Mouse (Mus musculus) heart, adult 9 months (tissue): ENCODE data around the gene Cfl1.
A peak's percentile ranks its signal among the peaks of the same experiment; 100 is the strongest.
"Not testable (repeated sequence)": the region's sequence is repeated elsewhere in the genome, so short reads cannot be mapped to it uniquely, and the experiment has no call there.

Experiments used
- DNase-seq, 2 experiments: peaks; one replicate each; pipeline ENCODE4 v3.0.0; 2022; ENCODE audit warnings: low spot score in 2 of 2

Gene Cfl1

DNA sequence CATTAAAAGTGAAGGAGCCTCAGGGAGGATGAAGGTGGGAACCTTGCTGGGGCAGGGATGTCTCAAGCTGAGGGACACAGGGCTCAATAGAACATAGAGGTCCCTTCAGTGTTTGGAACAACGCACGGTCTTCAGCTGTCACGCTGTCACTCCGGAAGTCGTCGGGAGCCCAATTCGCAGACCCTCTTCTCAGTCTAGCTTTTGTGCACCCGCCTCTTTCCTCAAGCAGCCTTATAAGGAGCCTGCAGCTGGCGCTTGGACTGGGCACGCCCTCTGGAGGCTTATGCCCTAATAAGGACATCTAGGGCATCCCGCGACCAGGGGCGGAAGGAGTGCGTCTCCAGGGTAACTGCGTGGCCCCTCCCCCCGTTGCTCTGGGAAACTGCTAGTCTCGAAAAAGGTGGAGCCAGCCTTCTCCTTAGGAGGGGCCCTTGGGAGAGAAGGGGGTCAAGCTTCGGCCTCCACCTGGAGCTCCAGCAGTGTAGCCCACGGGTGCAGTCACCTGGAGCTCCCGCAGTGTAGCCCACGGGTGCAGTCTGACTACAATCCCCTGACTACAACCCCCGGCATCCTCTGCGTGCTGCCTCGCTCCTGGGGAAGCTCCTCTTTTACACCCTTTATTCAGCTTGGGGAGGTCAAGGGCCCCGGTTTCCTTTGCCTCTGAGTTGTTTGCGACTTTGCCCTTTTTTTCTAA, 1.2 kb upstream of the Cfl1 start:
- peak; percentile 98 for DNase-seq

DNA sequence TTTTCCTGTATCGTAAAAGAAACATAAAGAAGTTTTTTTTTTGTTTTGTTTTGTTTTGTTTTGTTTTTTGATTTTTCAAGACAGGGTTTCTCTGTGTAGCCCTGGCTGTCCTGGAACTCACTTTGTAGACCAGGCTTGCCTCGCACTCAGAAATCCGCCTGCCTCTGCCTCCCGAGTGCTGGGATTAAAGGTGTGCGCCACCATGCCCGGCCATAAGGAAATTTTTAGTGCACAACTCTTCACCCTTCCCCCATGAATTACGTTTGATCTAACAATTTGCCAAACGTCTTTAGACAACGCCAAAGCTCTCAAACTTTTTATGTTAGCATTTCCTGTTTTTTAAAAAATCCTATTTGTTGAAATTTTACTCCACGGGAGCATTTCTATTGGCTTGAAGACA, 534 bp upstream of the Cfl1 start:
- not testable (repeated sequence) for DNase-seq

DNA sequence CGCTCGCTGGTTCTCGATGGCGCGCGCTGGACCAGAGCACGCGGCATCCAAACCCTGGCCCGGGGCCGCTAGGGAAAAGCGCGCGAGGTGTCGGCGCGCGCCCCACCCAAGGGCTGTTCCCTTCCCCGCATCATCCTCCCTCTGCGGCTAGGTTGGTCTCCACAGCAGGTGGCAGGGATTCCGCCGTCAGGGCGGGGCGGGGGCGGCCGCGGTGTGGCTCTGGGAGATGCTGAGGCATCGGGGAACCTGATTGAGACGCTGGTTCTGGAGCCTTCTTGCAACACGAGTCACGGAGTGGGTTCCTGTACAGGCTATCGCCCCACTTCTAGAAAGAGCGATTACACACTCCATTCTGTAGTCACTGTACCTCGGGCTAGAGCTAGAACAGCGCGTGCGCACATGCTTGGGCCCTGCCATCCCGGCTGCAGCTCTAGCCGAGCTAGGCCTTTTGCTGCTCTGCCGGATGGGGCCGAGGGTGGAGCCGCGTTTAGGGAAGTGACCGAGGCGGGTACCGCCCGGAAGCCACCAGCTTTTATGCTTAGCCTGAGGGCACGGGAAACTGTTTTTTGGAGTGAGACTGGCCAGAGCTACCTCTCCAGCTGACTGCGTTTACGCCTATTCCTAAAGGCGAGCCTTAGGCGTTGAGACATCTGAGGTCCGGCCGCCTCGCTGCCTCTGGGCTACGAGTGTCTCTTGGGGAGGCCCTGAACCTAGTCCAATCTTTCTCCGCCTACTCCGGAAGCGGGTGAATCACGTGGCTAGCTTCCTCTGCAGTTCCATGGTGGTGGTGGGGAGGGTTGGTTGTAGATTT, 848 bp downstream of the Cfl1 start:
- peak; percentile 92 to 93 for DNase-seq

DNA sequence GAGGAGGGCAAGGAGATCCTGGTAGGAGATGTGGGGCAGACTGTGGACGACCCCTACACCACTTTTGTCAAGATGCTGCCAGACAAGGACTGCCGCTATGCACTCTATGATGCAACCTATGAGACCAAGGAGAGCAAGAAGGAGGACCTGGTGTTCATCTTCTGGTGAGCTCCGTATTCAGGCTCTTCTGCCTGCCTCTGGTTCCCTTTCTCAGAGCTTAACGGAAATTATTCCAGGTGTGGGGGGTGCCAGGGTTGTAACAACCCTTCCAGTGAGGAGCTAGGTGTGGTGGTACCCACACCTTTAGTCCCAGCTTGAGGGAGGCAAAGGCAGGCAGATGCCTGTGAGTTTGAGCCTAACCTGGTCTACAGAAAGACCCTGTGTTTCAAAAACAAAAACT, 2.4 kb downstream of the Cfl1 start:
- no peak for DNase-seq

DNA sequence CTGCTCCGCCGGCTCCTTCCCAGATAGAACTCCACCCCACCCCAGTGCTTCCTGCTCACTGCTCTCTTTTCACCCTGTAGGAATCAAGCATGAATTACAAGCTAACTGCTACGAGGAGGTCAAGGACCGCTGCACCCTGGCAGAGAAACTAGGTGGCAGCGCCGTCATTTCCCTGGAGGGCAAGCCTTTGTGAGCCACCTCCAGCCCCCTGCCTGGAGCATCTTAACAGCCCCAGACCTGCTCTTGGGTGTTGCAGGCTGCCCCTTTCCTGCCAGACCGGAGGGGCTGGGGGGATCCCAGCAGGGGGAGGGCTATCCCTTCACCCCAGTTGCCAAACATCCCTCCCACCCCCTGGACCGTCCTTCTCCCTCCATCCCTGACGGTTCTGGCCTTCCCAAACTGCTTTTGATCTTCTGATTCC, 3.1 kb downstream of the Cfl1 start:
- DNase-seq: not testable (repeated sequence)

DNA sequence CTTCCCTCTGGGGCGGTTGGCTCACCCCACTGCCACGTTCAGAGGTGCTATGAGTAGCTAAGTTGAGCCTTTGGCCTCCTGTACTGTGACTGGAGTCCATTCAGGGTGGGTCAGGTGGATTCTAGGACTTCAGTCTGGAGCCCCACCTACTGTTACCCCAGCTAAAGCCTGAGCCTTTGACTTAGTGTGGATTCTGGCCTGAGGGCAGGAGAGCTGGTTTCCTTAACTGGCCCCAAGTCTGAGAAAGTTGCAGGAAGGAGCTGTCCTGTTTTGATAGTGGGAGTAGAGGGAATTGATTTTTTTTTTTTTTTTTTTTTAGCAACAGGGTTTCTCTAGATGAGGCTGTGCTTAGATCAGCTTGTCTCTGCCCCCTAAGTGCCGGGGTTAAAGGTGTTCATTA, 4.1 kb downstream of the Cfl1 start:
- DNase-seq: no peak

DNA sequence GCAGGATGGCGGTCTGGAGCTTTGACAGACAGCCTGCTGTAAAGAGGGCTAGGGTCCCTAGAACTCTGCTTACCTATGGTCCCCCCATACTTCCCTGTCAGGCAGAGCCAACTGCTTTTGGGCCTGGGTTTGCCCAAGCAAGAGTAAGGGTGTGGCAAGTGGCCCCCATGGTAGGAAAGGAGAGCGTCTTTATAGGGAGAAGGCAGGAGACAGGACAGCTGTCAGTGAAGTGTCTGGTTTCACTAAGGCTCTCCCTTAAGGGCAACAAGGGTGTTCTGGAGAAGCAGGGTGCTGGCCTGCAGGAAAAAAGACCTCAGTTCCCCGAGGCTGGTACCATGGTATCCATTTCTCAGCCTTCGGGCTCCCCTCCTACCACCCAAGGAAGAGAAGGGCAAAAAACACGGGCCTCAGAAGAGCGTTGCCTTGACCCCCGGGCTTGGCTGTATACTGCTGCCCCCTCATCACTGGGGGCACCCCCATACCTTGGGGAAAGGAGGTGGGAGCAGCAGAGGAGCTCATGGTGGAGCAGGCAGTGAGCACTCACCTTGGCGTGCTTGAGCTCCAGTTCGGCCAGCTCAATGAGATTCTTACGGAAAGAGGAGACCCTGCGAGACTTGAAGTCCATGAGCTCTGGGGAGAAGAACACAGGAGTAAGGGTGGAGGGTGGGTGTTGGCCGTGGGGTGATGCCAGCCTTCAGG, 5.2 kb downstream of the Cfl1 start:
- no peak for DNase-seq

DNA sequence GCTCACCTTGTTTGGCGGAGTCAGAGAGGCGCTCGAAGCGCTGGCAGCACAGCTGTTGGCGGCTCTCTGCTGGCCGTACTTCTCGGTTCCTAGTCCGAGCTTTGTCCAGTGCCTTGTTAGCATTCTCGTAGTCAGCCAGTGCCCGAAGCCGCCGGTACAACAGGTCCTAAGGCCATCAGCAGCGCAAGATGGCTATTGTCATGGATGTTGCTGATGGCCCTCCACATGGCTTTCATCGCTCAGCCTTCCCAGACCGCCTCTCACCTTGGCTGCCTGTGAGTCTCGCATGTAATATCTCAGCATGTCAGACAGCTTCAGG, 5.8 kb downstream of the Cfl1 start:
- no peak for DNase-seq

DNA sequence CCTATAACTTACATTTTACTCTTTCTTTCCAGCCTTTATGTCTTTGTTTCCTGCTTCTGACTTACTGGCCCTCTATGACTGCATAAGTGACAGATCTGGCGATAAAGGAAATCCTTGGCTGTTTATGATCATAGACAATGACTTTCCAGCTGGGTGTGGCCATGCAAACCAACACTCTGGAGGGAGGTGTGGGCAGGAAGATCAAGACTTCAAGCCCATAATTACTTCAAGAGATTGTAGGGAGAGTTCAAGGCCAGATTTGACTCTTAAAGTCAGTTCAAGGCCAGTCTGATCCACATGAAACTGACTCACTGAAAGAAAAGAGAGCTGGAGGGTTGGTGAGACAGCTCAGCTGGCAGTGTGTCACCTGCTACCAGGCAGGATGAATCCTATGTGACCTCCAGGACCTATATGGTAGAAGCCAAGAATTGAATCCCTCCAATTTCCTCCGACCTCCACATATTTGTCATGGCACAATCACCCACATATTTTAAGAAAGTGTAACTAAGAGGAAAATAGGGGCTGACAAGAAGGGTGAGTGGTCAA, 10.1 kb downstream of the Cfl1 start:
- no peak for DNase-seq

DNA sequence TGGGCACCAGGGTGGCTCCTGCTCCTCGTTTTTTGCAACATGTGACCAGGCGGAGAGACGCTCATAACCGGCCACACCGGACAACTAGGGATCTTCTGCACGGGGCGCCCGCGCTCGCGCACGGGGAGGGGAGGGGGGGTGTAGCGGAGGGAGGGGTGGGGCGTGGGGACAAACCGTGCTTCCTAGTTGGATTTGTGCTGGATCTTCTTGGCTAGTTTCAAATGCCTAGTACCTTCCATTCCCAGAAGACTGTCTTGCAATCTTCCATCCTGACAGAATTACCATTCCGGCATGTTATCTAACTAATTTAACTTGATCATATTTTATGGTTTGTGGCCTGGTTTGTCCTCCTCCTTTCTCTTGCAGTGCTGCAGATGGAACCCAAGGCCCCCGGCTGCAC, 13.4 kb downstream of the Cfl1 start, which contains the start of gene 1700020D05Rik:
1700020D05Rik (minus strand) TSS at position 101 of the 400 bp plus-strand sequence.
- DNase-seq: no peak

DNA sequence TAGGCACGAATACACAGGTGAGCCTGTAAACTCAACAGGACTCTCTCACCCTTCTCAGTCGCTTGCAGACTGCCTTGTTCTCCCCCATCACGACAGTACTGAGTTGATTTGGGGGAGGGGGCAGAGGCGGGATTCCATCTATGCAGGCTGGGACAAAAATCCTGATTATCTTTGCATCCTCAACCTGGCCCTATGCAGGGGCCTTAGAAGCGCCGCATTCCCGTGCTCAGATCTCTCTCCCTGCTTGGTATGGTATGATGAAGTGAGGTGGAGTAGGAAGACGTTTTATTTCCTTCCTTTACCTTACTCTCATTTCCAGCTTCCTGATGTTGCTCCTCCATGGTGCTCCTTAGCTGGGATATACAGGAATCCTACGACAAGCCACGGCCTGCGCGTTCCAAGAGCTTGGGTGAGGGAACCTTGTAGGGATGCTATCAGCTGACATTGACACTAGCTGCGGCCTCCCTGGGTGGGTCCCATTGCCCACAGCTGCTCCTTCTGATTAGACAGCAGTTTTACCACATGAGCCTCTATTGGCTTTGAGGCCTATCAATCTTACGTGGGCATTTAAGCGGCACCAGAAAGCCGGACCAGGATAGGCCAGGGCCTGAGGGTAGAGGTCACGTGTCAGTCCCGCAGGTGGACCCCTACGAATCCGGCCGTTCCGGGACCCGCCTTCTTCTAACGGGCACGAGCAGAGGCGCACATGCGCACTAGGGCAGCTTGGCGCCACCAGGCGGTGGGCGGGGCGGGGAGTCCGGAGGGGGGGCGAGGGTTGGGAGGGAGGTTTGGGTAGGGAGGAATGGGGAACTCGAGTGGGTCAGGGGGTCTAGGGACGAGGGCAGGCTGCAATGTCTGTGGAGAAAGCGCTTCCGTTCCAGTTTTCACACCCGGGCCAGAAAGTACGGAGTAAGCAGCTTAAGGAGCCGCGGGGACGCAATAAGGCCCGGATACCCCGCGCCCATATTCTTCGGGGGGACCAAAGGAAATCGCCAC, 20.1 kb downstream of the Cfl1 start, which contains the start of gene Snx32:
Snx32 (minus strand) TSS at position 508 of the 996 bp plus-strand sequence.
- DNase-seq: peak; percentile 99

DNA sequence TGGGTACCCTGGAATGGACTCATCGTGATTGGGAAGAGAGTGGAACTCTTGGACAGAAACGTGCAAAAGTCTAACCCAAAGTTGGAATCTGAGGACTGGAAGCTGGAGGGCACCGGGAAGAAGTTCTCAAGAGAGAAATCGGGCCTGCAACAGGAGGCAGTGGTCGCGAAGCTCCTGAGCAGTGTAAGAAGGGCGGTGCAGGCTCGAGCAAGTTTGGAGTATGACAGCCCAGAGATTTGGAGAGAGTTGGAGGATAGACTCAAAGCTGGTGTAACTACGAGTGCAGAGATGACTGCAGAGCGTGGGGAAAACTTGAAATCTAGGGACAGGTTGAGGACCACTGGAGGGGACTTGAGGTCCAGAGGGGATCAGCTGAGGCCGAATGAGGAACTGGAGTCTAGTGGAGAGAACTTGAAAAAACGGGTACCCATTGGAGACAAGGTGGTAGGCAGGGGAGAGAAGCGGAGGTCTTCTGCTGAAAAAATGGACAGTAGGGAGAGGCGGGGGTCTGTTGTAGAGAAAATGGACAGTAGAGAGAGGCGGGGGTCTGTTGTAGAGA, 20.9 kb downstream of the Cfl1 start:
- peak in 1 of 2 experiments; percentile 15 for DNase-seq

DNA sequence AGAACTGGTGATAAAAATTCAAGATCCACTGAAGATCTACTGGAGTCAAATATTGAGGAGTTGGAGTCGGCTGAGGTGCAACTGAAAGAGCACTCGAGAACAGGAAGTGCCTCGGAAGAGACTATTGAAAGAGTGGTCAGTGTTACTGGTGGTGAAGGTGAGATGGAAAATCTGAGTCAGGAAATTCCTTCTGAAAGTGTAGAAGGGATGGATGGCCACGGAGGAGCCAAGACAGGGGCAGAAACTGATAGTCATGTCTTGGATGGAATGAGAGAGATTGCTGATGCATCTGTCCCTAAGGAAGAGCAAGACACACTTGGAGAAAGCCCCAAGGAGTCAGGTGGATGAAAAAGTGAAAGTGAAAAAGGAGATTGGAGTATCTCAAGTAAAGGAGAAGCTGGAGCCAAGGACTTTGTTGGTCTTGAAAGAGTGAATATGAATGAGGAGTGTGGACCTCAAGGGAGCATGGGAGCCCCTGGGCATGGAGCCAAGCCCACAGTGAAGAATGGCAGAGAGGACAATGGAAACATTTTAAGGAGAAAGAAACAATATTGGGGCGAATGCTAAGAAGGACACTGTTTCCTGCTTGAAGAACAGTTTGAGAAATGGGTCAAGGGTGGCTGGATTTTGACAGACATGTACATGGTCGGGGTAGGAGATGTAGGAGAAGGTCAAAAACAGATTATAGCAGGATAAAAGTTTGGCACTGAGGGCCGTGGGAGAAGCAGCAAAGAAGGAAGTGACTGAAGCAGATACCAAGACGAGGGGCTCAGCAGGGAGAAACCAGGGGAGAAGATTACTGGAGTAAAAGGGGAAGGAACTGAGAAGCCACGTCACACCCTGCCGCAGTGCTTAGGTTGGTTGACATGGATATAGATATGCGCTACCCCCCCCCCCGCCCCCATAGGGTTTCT, 22.1 kb downstream of the Cfl1 start:
- no peak for DNase-seq

DNA sequence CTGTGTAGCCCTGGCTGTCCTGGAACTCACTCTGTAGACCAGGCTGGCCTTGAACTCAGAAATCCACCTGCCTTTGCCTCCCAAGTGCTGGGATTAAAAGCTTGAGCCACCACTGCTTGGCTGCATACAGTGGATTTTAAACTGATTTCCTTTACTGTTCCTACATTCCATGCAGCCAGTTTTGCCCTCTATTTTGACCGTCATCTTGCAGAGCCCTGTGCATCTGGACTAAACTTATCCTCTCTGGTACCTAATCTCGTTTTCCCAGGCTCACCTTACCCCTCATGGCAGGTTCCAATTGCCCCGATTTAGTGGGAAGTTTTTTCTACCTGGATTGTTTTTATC, 22.7 kb downstream of the Cfl1 start:
- DNase-seq: no peak

DNA sequence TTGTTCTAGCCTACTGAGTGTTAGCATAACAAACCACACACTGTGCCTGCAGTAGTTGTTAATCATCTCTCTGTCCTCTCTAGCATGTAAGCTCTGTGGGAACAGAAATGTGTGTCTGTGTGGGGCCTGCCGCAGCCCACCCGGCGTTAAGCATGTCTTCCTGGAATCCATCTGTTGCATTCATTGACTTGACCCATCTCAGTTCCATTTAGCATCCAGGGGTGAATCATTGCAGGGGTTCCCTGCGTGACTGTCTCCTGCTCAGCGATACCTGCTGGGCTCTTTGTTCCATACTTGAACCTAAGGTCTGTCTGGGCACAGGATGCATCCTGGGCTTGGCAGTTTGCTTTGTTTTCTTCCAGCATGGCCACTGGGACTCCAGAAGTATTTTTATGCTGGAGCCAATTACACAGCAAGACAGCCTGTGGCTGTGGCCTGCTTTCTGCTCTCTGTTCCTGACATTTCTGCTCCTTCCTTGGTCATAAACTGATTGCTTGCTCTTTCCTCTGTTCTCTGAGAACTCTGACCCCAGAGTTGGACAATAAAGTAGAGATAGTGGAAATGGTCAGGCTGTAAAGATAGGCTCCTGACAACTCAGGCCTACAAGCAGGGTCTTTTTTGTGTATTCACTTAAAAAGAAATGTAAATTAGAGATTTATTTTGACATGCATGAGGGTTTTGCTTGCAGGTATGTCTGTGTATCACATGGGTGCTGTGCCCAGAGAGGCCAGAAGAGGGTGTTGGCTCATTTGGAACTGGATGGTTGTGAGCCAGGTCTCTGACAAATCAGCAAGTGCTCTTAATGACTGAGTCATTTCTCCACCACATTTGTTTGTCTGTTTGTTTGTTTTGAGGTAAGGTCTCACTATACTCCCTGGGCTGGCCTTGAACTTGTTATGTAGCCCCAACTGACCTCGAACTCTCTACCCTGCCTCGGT, 25.9 kb downstream of the Cfl1 start:
- DNase-seq: no peak

DNA sequence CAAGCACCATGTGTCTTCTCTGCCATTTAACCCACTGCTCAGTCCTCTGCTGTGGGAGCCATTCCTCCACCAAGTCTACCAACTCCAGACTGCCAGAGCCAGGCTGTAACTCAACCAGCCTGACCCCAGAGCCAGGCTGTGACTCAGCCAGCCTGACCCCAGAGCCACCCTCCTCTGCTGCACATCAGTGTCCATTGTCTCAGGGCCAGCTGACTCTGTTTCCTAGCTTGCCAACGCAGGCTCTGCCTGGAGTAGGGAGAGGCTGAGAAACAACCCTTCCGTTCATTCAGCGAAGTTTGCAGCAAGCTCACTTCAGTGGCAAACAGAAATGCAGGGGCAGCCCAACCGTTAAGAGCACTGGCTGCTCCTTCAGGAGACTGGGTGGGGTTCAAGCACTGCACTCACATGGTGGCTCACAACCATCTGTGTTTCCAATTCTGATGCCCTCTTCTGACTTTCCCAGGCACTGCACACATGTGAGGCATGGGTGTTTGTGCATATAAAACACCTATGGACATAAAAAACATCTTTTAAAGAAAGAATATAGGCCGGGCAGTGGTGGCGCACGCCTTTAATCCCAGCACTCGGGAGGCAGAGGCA, 26.8 kb downstream of the Cfl1 start:
- DNase-seq: no peak

DNA sequence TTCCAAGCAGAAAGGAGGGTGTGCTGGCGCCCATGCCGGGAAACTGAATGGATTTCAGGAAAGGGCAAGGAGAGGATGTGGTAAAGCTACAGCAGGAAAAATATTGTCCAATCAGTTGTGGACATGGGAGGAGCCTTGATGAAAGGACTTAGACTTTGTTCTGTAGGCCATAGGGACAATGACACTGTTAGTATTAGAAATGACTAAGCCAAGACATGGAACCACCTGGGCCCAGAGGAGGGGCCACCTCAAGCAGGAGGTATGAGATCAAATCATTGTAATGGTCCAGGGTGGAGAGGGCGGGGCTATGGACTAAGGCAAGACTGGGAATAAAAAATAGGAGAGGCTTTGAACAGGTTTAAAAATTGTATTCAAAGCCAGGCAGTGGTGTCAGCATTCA, 28.5 kb downstream of the Cfl1 start:
- DNase-seq: no peak

DNA sequence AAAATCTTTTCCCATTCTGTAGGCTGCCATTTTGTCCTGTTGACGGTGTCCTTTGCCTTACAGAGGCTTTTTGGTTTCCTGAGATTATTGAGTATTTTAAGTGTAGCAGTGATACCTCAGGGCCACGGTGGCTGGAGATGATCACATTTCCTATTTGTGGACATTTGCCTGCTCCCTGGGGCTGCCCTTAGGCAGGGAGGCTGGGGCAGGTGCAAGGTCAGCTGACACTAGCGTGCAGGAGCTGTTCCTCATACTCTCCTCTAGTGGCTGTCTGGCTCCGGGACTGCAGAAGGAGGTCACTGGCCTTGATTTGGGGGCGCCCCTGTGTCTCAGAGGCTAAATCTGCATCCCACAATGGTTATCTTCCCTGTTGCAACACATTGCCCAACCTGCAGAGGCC, 34.9 kb downstream of the Cfl1 start:
- no peak for DNase-seq
